Mouse (Mus musculus) CH12.LX (cell line): ENCODE data around the gene Dhx35.

Experiments
- BHLHE40 ChIP-seq: IDR thresholded peaks from 2 replicates; pipeline ENCODE4 v1.6.1; 2011; ENCODE audit warnings: mild to moderate bottlenecking, low read depth, low read length, improper control_type of control experiment
- CTCF ChIP-seq, 2 experiments: IDR thresholded peaks in 1 of 2; conservative IDR thresholded peaks in 1 of 2; 2 replicates each; pipeline ENCODE4 v1.5.1; 2011 to 2012; ENCODE audit warnings: low read depth in 2 of 2, low read length in 2 of 2, improper control_type of control experiment in 1 of 2, inconsistent platforms in 1 of 2, mild to moderate bottlenecking in 1 of 2, moderate library complexity in 1 of 2
- EP300 ChIP-seq: IDR thresholded peaks from 2 replicates; pipeline ENCODE4 v1.6.1; 2011; ENCODE audit warnings: low read length, improper control_type of control experiment
- KAT2A ChIP-seq: IDR thresholded peaks from 2 replicates; pipeline ENCODE4 v1.6.1; 2012; ENCODE audit warnings: low read length, improper control_type of control experiment, inconsistent platforms; ENCODE audit not compliant: insufficient replicate concordance
- MEF2A ChIP-seq: IDR thresholded peaks from 2 replicates; pipeline ENCODE4 v1.6.1; 2014; ENCODE audit warnings: low read depth, mild to moderate bottlenecking, inconsistent platforms, low read length, improper control_type of control experiment, borderline replicate concordance
- MXI1 ChIP-seq: IDR thresholded peaks from 2 replicates; pipeline ENCODE4 v1.6.1; 2011; ENCODE audit warnings: mild to moderate bottlenecking, low read depth, low read length, improper control_type of control experiment
- POLR2A ChIP-seq: IDR thresholded peaks from 2 replicates; pipeline ENCODE4 v1.6.1; 2011; ENCODE audit warnings: low read depth, mild to moderate bottlenecking, improper control_type of control experiment, low read length
- SMC3 ChIP-seq: IDR thresholded peaks from 2 replicates; pipeline ENCODE4 v1.6.1; 2011; ENCODE audit warnings: low read depth, low read length, improper control_type of control experiment
- TBP ChIP-seq: conservative IDR thresholded peaks from 2 replicates; pipeline ENCODE4 v1.6.1; 2011; ENCODE audit warnings: low read depth, low read length, improper control_type of control experiment
- TCF12 ChIP-seq: IDR thresholded peaks from 2 replicates; pipeline ENCODE4 v1.6.1; 2014; ENCODE audit warnings: low read depth, mild to moderate bottlenecking, inconsistent platforms, low read length, improper control_type of control experiment
- USF2 ChIP-seq: conservative IDR thresholded peaks from 2 replicates; pipeline ENCODE4 v1.6.1; 2011; ENCODE audit warnings: low read depth, low read length, improper control_type of control experiment
- ZC3H11A ChIP-seq: IDR thresholded peaks from 2 replicates; pipeline ENCODE4 v1.6.1; 2012; ENCODE audit warnings: low read depth, mild to moderate bottlenecking, inconsistent platforms, low read length, improper control_type of control experiment
- ZNF384 ChIP-seq: IDR thresholded peaks from 2 replicates; pipeline ENCODE4 v1.6.1; 2012; ENCODE audit warnings: low read depth, low read length, improper control_type of control experiment, inconsistent platforms

- no peak for TF ChIP-seq EP300
- no peak for TF ChIP-seq USF2
- no peak for TF ChIP-seq POLR2A
- no peak for TF ChIP-seq CTCF (conservative IDR thresholded peaks at IDR 0.05 in 1 of 2, IDR thresholded peaks at IDR 0.05 in 1 of 2; ENCODE audit: low read depth in 2 of 2, low read length in 2 of 2)
- no peak for TF ChIP-seq MEF2A
- no peak for TF ChIP-seq TCF12
- TF ChIP-seq ZC3H11A = no peak
- TF ChIP-seq TBP = no peak
- TF ChIP-seq ZNF384 = no peak
- no peak for TF ChIP-seq BHLHE40
- TF ChIP-seq SMC3 = no peak
- no peak for TF ChIP-seq KAT2A
- no peak for TF ChIP-seq MXI1
Observed at GRCm38 (mm10) chr2:158762339-158762738, 32.3 kb upstream of the Dhx35 start.
